Mouse (Mus musculus) kidney, embryonic 16.5 days (tissue): ENCODE measurements around the gene Prr11. TPM values are rescaled to one million over a fixed set of nuclear protein-coding genes. Genes with fewer than 3 reads are reported as not detected.
"Not testable (repeated sequence)": the region's sequence is repeated elsewhere in the genome, so short reads cannot be mapped to it uniquely, and the experiment has no call there.

Experiments
- ATAC-seq: fragments of 200-750 bp; cut with Nextera tagmentation; 2 replicates; pipeline ENCODE4 v1.8.0; 2017; ENCODE audit warnings: moderate TSS enrichment; ENCODE audit not compliant: low FRiP score, low TSS enrichment
- H3K27ac ChIP-seq: fragments of 300-500 bp; sonication (generic); 2 replicates; pipeline ENCODE4 v1.5.1; 2014; ENCODE audit warnings: low read length
- H3K27me3 ChIP-seq: fragments of 300-500 bp; sonication (generic); 2 replicates; pipeline ENCODE4 v1.6.1; 2014; ENCODE audit warnings: low read length, control low read depth, mixed read lengths; ENCODE audit not compliant: insufficient read depth
- H3K36me3 ChIP-seq: fragments of 300-500 bp; sonication (generic); 2 replicates; pipeline ENCODE4 v1.6.1; 2014; ENCODE audit warnings: low read length, control low read depth, mixed read lengths; ENCODE audit not compliant: insufficient read depth
- H3K4me1 ChIP-seq: fragments of 300-500 bp; sonication (generic); 2 replicates; pipeline ENCODE4 v1.6.1; 2014; ENCODE audit warnings: low read length, control low read depth, mixed read lengths; ENCODE audit not compliant: insufficient read depth
- H3K4me2 ChIP-seq: fragments of 300-500 bp; sonication (generic); replicated peaks from 2 replicates; pipeline ENCODE4 v1.6.1; 2014; ENCODE audit warnings: low read depth, low read length
- H3K4me3 ChIP-seq: fragments of 300-500 bp; sonication (generic); 2 replicates; pipeline ENCODE4 v1.5.1; 2014; ENCODE audit warnings: mild to moderate bottlenecking, low read length
- H3K9ac ChIP-seq: fragments of 300-500 bp; sonication (generic); replicated peaks from 2 replicates; pipeline ENCODE4 v1.6.1; 2014; ENCODE audit warnings: low read length
- H3K9me3 ChIP-seq: fragments of 300-500 bp; sonication (generic); 2 replicates; pipeline ENCODE4 v1.6.1; 2016; ENCODE audit warnings: low read length, control low read depth
- WGBS: fragments of 180-500 bp; shearing (Covaris S2); extraction: QIAGEN DNeasy Blood & Tissue Kit; methylation state at CpG from one replicate; pipeline ENCODE4 v1.1.7; 2014; 5-methylcytosine and 5-hydroxymethylcytosine counted together
- microRNA counts: library from miRNA; unstranded; fragments of <30 nt; microRNA quantifications from one replicate; lab custom pipeline; 2016
- microRNA-seq: library from miRNA; unstranded; fragments of <30 nt; microRNA quantifications from one replicate; pipeline ENCODE4, GENCODE M21; 2016
- polyA plus RNA-seq: library from polyadenylated mRNA; unstranded; fragments of >200 nt; fragmentation: Nextera tagmentation; extraction: Ambion mirVana; gene quantifications from 2 replicates; pipeline ENCODE4 v1.2.1, GENCODE M21; 2015

Gene Prr11
- polyA plus RNA-seq, 1 experiment from 2014 or later: 9.2 TPM

DNA sequence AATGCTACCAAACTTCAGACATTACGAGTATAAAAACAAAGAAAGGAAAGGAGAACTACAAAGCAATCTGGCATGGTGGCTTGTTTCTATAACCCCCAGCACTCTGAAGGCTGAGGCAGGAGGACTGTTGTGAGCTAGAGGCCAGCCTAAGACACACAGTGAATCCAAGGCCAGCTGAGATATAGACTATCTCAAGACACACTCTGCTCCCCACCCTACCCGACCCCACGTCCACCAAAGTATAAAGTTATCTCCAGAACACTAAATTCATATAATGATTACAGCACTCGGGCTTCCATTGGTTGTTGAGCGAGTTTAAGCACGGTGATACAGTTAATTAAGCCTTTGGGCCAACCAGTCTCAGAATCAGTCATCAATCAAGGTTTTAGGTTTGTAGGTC is 52.2 kb downstream of the Prr11 start:
- no peaks in the 10 kb centered on the region for H3K36me3 ChIP-seq
- no peak for ATAC-seq
- H3K9ac ChIP-seq: no peak overlapping the region
- H3K4me1 ChIP-seq: no peaks in the 10 kb centered on the region
- no peak overlapping the region for H3K4me2 ChIP-seq
- H3K4me3 ChIP-seq: no peak overlapping the region
- WGBS: 78% methylated on average over 6 of the region's 6 CpGs
- H3K27ac ChIP-seq: no peak overlapping the region
- no peaks in the 10 kb centered on the region for H3K9me3 ChIP-seq
- no peaks in the 10 kb centered on the region for H3K27me3 ChIP-seq

DNA sequence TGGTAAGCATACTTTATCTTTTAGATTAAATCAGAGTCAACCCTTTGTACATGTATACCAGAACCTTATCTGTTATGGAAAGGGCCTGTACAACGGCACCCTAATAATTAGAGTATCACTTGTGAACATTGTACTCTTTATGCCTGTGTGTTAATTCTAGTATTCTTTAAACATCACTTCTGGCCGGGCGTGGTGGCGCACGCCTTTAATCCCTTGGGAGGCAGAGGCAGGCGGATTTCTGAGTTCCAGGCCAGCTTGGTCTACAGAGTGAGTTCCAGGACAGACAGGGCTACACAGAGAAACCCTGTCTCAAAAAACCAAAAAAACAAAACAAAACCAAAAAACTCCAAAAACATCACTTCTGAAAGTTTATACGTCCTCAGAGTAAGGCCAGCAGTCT is 59.6 kb downstream of the Prr11 start:
- not testable (repeated sequence) for H3K4me1 ChIP-seq, H3K27me3 ChIP-seq, H3K36me3 ChIP-seq, H3K4me3 ChIP-seq, H3K4me2 ChIP-seq, H3K9me3 ChIP-seq, H3K9ac ChIP-seq, H3K27ac ChIP-seq, ATAC-seq
- 91% methylated on average over 7 of the region's 7 CpGs for WGBS

DNA sequence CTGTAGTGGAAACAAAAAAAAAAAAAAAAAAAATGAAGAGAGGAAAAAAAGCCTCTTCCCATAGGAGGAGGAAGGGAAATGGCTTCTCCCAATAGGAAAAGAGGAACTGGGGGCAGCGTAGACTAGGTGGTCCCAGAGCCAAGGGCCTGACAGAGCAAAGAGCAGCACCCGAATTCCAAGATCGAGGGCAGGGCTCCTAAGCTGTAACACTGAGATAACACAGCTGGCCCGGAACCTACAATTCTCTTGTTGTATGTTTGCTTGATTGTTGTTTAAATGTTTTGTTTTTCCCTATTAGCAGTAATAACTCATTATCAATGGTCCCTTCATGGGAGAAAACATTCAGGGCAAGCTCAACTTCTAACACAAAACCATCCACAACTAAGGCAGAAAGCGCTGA is 61.5 kb downstream of the Prr11 start:
- ATAC-seq: no peak
- no peaks in the 10 kb centered on the region for H3K9me3 ChIP-seq
- peaks cover 7% of the 10 kb centered on the region; the same call in 1 of the 2 replicates for H3K36me3 ChIP-seq
- H3K4me2 ChIP-seq: no peak overlapping the region
- no peak overlapping the region for H3K9ac ChIP-seq
- H3K27me3 ChIP-seq: no peaks in the 10 kb centered on the region
- no peak overlapping the region for H3K4me3 ChIP-seq
- H3K4me1 ChIP-seq: no peaks in the 10 kb centered on the region
- H3K27ac ChIP-seq: no peak overlapping the region
- 80% methylated on average over 5 of the region's 5 CpGs for WGBS

DNA sequence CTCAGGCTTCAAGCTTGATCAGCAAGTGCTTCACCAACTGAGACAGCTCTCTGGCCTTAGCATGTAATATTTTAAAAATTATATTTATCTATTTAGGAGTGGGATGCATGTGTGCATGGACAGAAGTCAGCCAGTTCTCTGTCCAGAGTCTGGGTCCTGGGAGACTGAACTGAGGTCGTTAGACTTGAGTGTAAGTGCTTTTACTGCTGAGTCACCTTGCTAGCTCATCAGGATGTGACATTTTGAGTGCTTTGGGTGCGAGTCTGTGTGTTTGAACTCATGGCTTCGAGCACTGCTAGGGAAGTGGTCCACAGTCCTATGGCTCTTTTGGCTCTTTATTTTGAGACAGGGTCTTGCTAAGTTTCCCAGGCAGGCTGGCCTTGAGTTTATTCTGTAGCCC is 65.5 kb downstream of the Prr11 start:
- H3K27me3 ChIP-seq: no peaks in the 10 kb centered on the region
- H3K4me1 ChIP-seq: no peaks in the 10 kb centered on the region
- no peak for ATAC-seq
- H3K4me2 ChIP-seq: no peak overlapping the region
- no peak overlapping the region for H3K9ac ChIP-seq
- WGBS: 76% methylated on average over 3 of the region's 3 CpGs
- H3K4me3 ChIP-seq: no peak overlapping the region
- H3K9me3 ChIP-seq: no peaks in the 10 kb centered on the region
- H3K36me3 ChIP-seq: peaks cover 13% of the 10 kb centered on the region; the same call in 1 of the 2 replicates
- H3K27ac ChIP-seq: no peak overlapping the region

DNA sequence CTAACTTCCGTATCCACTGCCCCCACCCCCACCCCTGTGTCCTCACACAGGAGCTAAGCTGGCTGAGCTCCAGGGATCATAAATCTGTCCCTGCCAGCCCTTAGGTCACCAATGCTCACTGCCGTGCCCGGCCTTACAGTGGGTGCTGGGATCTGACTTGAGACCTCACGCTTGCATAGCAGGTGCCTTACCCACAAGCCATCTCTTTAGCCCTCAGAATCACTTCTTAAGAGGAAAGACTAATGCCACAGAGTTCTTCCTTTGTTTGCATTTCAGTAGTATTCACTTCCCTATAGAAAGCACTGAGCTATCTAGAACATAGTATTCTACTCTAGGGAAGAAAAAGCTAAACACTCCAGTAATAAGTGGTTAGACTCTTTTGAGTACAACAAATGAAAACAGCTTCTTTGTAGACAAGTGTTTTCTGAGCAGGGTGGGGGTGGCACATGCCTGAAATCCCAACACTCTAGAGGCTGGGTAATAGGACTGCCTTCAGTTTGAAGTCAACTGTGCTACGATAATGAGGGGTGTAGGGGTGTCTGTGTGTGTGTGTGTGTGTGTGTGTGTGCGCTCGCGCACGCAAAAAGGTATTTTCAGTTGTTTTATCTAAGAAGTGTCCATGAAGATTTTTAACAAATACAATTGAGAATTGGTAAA is 69.1 kb downstream of the Prr11 start:
- Histone ChIP-seq H3K4me3 (no peak overlapping the region), H3K9ac (no peak overlapping the region), H3K4me1 (no peaks in the 10 kb centered on the region), H3K9me3 (no peaks in the 10 kb centered on the region), H3K36me3 (0 out of 2 replicates have a peak, but pooled peaks cover 7% of the 10 kb centered on the region), H3K27me3 (no peaks in the 10 kb centered on the region), H3K4me2 (no peak overlapping the region), H3K27ac (no peak overlapping the region)
- no peak for ATAC-seq
- 60% methylated on average over 9 of the region's 9 CpGs for WGBS

MicroRNAs encoded within 50 kb of the gene (microRNA counts, 519-probe panel; counts per million panel counts)
- 4,293 counts per million, percentile 92 among the panel's probes with 10 or more counts for microRNA mmu-miR-301a (lab: Ali Mortazavi, UCI)

Small RNA genes lying within 50 kb of the gene (microRNA-seq; reads per million reads assigned to microRNA genes)
- 941 reads per million, percentile 78 among the genes with 10 or more reads in this experiment for gene Mir301

Other genes starting within 250 kb of the Prr11 start
- 11.6 and 13.2 TPM in 2 replicates for gene Ypel2, start 115.0 kb downstream of the Prr11 start, polyA plus RNA-seq
- 25.6 and 25.7 TPM in 2 replicates for gene Gdpd1, start 34.6 kb downstream of the Prr11 start, polyA plus RNA-seq
- 22.5 and 23.1 TPM in 2 replicates for gene Smg8, start 21.9 kb downstream of the Prr11 start, polyA plus RNA-seq
- gene Ska2, start 526 bp upstream of the Prr11 start, polyA plus RNA-seq: 59.4 and 61.1 TPM in 2 replicates
- 29.0 and 31.5 TPM in 2 replicates for gene Trim37, start 18.4 kb upstream of the Prr11 start, polyA plus RNA-seq